In genomic region chr13:52875089-52875488, GRCm38 (mm10) we compare ENCODE assay signal across 16 mouse cellular contexts. TPM values are rescaled to one million over a fixed set of nuclear protein-coding genes. Genes with fewer than 3 reads are reported as not detected.
DNase-seq lines count a peak whose midpoint lies in the region; ATAC-seq and TF ChIP-seq lines count a peak whose summit lies in the region.
"Had no signal": no experiment of that assay in that cellular context is flagged by ENCODE, and none has a peak within 500 bp of the region (broad histone marks: within the 10 kb centered on the region; RNA-seq: fewer than 3 reads in every experiment).

No protein-coding gene starts in this region.

- H3ac ChIP-seq in myocyte (ENCODE audit: control insufficient read depth, insufficient read length), result no peak overlapping the region

- ATAC-seq in hindbrain, embryonic 13.5 days (ENCODE audit: low FRiP score), result no peak
- no peak for ATAC-seq in hindbrain, embryonic 16.5 days
- ATAC-seq in neural tube, embryonic 13.5 days (ENCODE audit: low read depth), result no peak
- no peak for ATAC-seq in neural tube, embryonic 15.5 days (ENCODE audit: low FRiP score)
- ATAC-seq: lung, postnatal 0 days; Patski had no signal

- H3K36me3 ChIP-seq in hindbrain, embryonic 13.5 days, result no peaks in the 10 kb centered on the region; the same call in 1 of the 2 replicates
- no peaks in the 10 kb centered on the region for H3K36me3 ChIP-seq in hindbrain, embryonic 16.5 days (ENCODE audit: control insufficient read depth, insufficient read depth, low read length)
- H3K36me3 ChIP-seq in neural tube, embryonic 13.5 days, result no peaks in the 10 kb centered on the region
- no peaks in the 10 kb centered on the region for H3K36me3 ChIP-seq in neural tube, embryonic 15.5 days
- H3K36me3 ChIP-seq in myocyte (ENCODE audit: control insufficient read depth, insufficient read depth), result no peaks in the 10 kb centered on the region
- H3K36me3 ChIP-seq: limb, embryonic 15.5 days had no signal

- no peaks in the 10 kb centered on the region for H3K79me2 ChIP-seq in myocyte (ENCODE audit: control insufficient read depth, insufficient read depth)

- H3K4me2 ChIP-seq in hindbrain, embryonic 13.5 days, result no peak overlapping the region
- H3K4me2 ChIP-seq in hindbrain, embryonic 16.5 days (ENCODE audit: low read length), result no peak overlapping the region
- no peak overlapping the region for H3K4me2 ChIP-seq in neural tube, embryonic 13.5 days
- H3K4me2 ChIP-seq in neural tube, embryonic 15.5 days, result no peak overlapping the region
- no peak overlapping the region for H3K4me2 ChIP-seq in myocyte (ENCODE audit: low read depth)
- H3K4me2 ChIP-seq: limb, embryonic 15.5 days had no signal

- peaks cover 29% of the 10 kb centered on the region for H3K4me1 ChIP-seq in hindbrain, embryonic 13.5 days (replicated peaks)
- H3K4me1 ChIP-seq in hindbrain, embryonic 16.5 days (ENCODE audit: control insufficient read depth, insufficient read depth, low read depth, low read length), result peaks cover 4% of the 10 kb centered on the region
- peaks cover 27% of the 10 kb centered on the region for H3K4me1 ChIP-seq in neural tube, embryonic 13.5 days (replicated peaks)
- H3K4me1 ChIP-seq in neural tube, embryonic 15.5 days, result peaks cover 29% of the 10 kb centered on the region
- H3K4me1 ChIP-seq: limb, embryonic 15.5 days had no signal

- no peak overlapping the region for H3K4me3 ChIP-seq in hindbrain, embryonic 13.5 days
- no peak overlapping the region for H3K4me3 ChIP-seq in hindbrain, embryonic 16.5 days (ENCODE audit: low read length)
- H3K4me3 ChIP-seq in neural tube, embryonic 13.5 days, result no peak overlapping the region
- no peak overlapping the region for H3K4me3 ChIP-seq in neural tube, embryonic 15.5 days (replicated peaks)
- no peak overlapping the region for H3K4me3 ChIP-seq in myocyte
- H3K4me3 ChIP-seq: limb, embryonic 15.5 days had no signal

- H3K27me3 ChIP-seq in hindbrain, embryonic 13.5 days, result no peaks in the 10 kb centered on the region
- H3K27me3 ChIP-seq in hindbrain, embryonic 16.5 days (replicated peaks; ENCODE audit: control insufficient read depth, insufficient read depth, low read length), result no peaks in the 10 kb centered on the region
- H3K27me3 ChIP-seq in neural tube, embryonic 13.5 days, result no peaks in the 10 kb centered on the region
- H3K27me3 ChIP-seq in neural tube, embryonic 15.5 days (replicated peaks), result no peaks in the 10 kb centered on the region
- no peaks in the 10 kb centered on the region for H3K27me3 ChIP-seq in myocyte (ENCODE audit: control insufficient read depth, insufficient read depth, insufficient read length)
- H3K27me3 ChIP-seq: limb, embryonic 15.5 days; Patski had no signal

- no peak for TF ChIP-seq POLR2A in myocyte (IDR thresholded peaks at IDR 0.05; ENCODE audit: insufficient read length, low read depth)

- peak; percentile 39 for DNase-seq in adrenal gland, postnatal 10 days
- no peak for DNase-seq in adrenal gland, postnatal 4 days (ENCODE audit: low spot score in 2 of 2)
- DNase-seq in spleen, adult 12 weeks (ENCODE audit: low spot score), result no peak
- DNase-seq: adrenal gland, adult 8-10 months; cerebellum, adult 11 months; kidney, adult 9 months; layer of hippocampus, postnatal 36 days; retina, postnatal 1 day had no signal

- H3K27ac ChIP-seq in hindbrain, embryonic 13.5 days, result peak overlapping the region; percentile 63; the same call in 1 of the 2 replicates
- H3K27ac ChIP-seq in hindbrain, embryonic 16.5 days (ENCODE audit: low read depth, low read length), result no peak overlapping the region
- H3K27ac ChIP-seq in neural tube, embryonic 13.5 days (replicated peaks), result 0 out of 2 replicates have a peak overlapping the region, but pooled peaks have one; percentile 19
- no peak overlapping the region for H3K27ac ChIP-seq in neural tube, embryonic 15.5 days (replicated peaks)
- H3K27ac ChIP-seq: limb, embryonic 15.5 days had no signal

- no peaks in the 10 kb centered on the region for H3K9me3 ChIP-seq in hindbrain, embryonic 13.5 days
- no peaks in the 10 kb centered on the region for H3K9me3 ChIP-seq in hindbrain, embryonic 16.5 days (ENCODE audit: control insufficient read depth, low read length)
- no peaks in the 10 kb centered on the region for H3K9me3 ChIP-seq in neural tube, embryonic 13.5 days
- H3K9me3 ChIP-seq in neural tube, embryonic 15.5 days (replicated peaks), result no peaks in the 10 kb centered on the region
- H3K9me3 ChIP-seq: limb, embryonic 15.5 days had no signal

- no peak overlapping the region for H3K9ac ChIP-seq in hindbrain, embryonic 13.5 days
- no peak overlapping the region for H3K9ac ChIP-seq in hindbrain, embryonic 16.5 days (ENCODE audit: low read depth, low read length)
- no peak overlapping the region for H3K9ac ChIP-seq in neural tube, embryonic 13.5 days
- no peak overlapping the region for H3K9ac ChIP-seq in neural tube, embryonic 15.5 days (replicated peaks)
- H3K9ac ChIP-seq: limb, embryonic 15.5 days had no signal

- WGBS in hindbrain, embryonic 13.5 days, result 75% methylated on average over 6 of the region's 6 CpGs
- WGBS in hindbrain, embryonic 16.5 days, result 58% methylated on average over 6 of the region's 6 CpGs
- WGBS in neural tube, embryonic 13.5 days, result 72% methylated on average over 6 of the region's 6 CpGs
- WGBS in neural tube, embryonic 15.5 days, result 48% methylated on average over 6 of the region's 6 CpGs

TF ChIP-seq in myocyte, 11 proteins besides CTCF, POLR2A, EP300 and RAD21:
- TF ChIP-seq MAX (IDR thresholded peaks at IDR 0.05; ENCODE audit: low read depth) (no peak), MYOD1 (IDR thresholded peaks at IDR 0.05; ENCODE audit: control insufficient read depth in 1 of 3, insufficient read length in 2 of 3, low read depth in 2 of 3) (no peak), USF1 (IDR thresholded peaks at IDR 0.05; ENCODE audit: low read depth) (peak; percentile 13), SRF (IDR thresholded peaks at IDR 0.05; ENCODE audit: control insufficient read depth, insufficient read length, low read depth) (no peak), REST (IDR thresholded peaks at IDR 0.05; ENCODE audit: insufficient read depth, insufficient read length) (no peak)

RNA-seq across cellular contexts. Expression of gene Auh, which starts 54.4 kb away (rescaled TPM):
- total RNA-seq in adrenal gland, postnatal 10 days (2021), result 100 to 1,000 TPM; 113 to 127 TPM
- 100 to 1,000 TPM; 101 TPM for total RNA-seq in adrenal gland, postnatal 4 days (2021)
- 61.8 and 64.6 TPM in 2 replicates for polyA plus RNA-seq in hindbrain, embryonic 13.5 days (2015; fragmentation: Nextera tagmentation; extraction: Ambion mirVana)
- polyA plus RNA-seq in hindbrain, embryonic 16.5 days (2015; fragmentation: Nextera tagmentation; extraction: Ambion mirVana), result 66.5 and 75.0 TPM in 2 replicates
- polyA plus RNA-seq in neural tube, embryonic 13.5 days (2015; fragmentation: Nextera tagmentation; extraction: Ambion mirVana), result 67.3 and 68.3 TPM in 2 replicates
- polyA plus RNA-seq in neural tube, embryonic 15.5 days (2015; fragmentation: Nextera tagmentation; extraction: Ambion mirVana), result 70.2 and 75.7 TPM in 2 replicates
- polyA plus RNA-seq in myocyte (2012; fragmentation: generic; extraction: Trizol), result 17.4 TPM

Comparison
In these comparisons a context has a peak if more than half of its experiments do, and no peak if none do; other contexts are left out.
1. H3K27ac ChIP-seq: peak in hindbrain, embryonic 13.5 days (single experiment) and neural tube, embryonic 13.5 days (single experiment); none in hindbrain, embryonic 16.5 days (single experiment) and neural tube, embryonic 15.5 days (single experiment).